Mouse (Mus musculus): ENCODE results near the gene Wdr54.

GRCm38 (mm10) chr6:83115682-83116372, 40.4 kb downstream of the Wdr54 start:
- TF ChIP-seq POLR2A (IDR thresholded peaks at IDR 0.05; ENCODE audit: borderline replicate concordance, extremely low read depth, insufficient read depth, insufficient read length, poor library complexity, severe bottlenecking) (no peak), CTCF (IDR thresholded peaks at IDR 0.05; ENCODE audit: borderline replicate concordance, extremely low read depth, insufficient read depth, insufficient read length) (no peak)
